Mouse (Mus musculus) ES-Bruce4 (cell line): ENCODE measurements around the gene Traf3ip1. TPM values are rescaled to one million over a fixed set of nuclear protein-coding genes. Genes with fewer than 3 reads are reported as not detected.

ENCODE experiments used
- H3K27ac ChIP-seq: 2 replicates; pipeline ENCODE4 v1.5.1; 2012; ENCODE audit warnings: low read length, inconsistent platforms; ENCODE audit not compliant: insufficient read depth
- H3K27me3 ChIP-seq: 2 replicates; pipeline ENCODE4 v1.6.1; 2012; ENCODE audit warnings: mild to moderate bottlenecking, low read length, inconsistent platforms; ENCODE audit not compliant: control insufficient read depth, poor library complexity, insufficient read depth, severe bottlenecking
- H3K36me3 ChIP-seq: 2 replicates; pipeline ENCODE4 v1.6.1; 2012; ENCODE audit warnings: inconsistent platforms, mild to moderate bottlenecking, low read length, moderate library complexity; ENCODE audit not compliant: control insufficient read depth, poor library complexity, insufficient read depth, severe bottlenecking
- H3K4me1 ChIP-seq: one replicate; pipeline ENCODE4 v1.8.1; 2011; ENCODE audit warnings: low read length; ENCODE audit not compliant: control insufficient read depth, insufficient read depth
- H3K4me3 ChIP-seq: 2 replicates; pipeline ENCODE4 v1.5.1; 2011; ENCODE audit warnings: low read depth, mild to moderate bottlenecking, low read length
- H3K9ac ChIP-seq: 2 replicates; pipeline ENCODE4 v1.6.1; 2012; ENCODE audit warnings: low read depth, mild to moderate bottlenecking, inconsistent platforms; ENCODE audit not compliant: poor library complexity, severe bottlenecking
- H3K9me3 ChIP-seq: replicated peaks from 2 replicates; pipeline ENCODE4 v1.6.1; 2012; ENCODE audit warnings: mild to moderate bottlenecking, low read length, inconsistent platforms; ENCODE audit not compliant: control insufficient read depth, poor library complexity, insufficient read depth, severe bottlenecking
- CTCF ChIP-seq: IDR thresholded peaks from one replicate; pipeline ENCODE4 v1.8.1; 2011; ENCODE audit warnings: low read depth, low read length
- EP300 ChIP-seq: IDR thresholded peaks from 2 replicates; pipeline ENCODE4 v1.6.1; 2011; ENCODE audit warnings: low read depth, low read length; ENCODE audit not compliant: insufficient read depth
- POLR2A ChIP-seq: IDR thresholded peaks from one replicate; pipeline ENCODE4 v1.8.1; 2011; ENCODE audit warnings: low read length; ENCODE audit not compliant: insufficient read depth
- polyA plus RNA-seq: library from polyadenylated mRNA; stranded (reverse); fragments of >200 nt; gene quantifications from 2 replicates; pipeline ENCODE4 v1.2.4, GENCODE M21; 2011; ENCODE audit warnings: low read depth; ENCODE audit not compliant: missing spikeins, insufficient read depth, insufficient read length

The Traf3ip1 gene
- polyA plus RNA-seq, 1 experiment: 12.1 TPM

DNA sequence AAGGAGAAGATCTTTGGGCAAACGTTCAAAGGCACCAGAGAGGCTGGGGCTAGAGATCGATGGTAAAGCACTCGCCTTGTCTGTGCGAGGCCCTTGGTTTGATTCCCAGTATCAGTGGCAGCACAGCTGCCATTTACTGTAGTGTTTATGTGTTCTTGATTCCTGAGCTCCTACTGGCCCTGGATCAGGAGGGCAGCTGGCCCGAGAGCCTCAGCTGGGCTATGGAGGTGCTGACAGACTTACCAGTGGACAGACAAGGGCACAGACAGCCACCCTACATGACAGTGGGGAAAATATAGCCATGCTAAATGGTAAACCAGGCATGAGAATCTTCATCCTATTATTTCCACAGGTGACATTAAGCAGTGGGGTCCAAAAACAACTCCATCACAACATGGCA is 43.6 kb upstream of the Traf3ip1 start:
- TF ChIP-seq CTCF: no peak
- no peak for TF ChIP-seq POLR2A
- no peak for TF ChIP-seq EP300
- H3K27me3 ChIP-seq: no peaks in the 10 kb centered on the region
- no peaks in the 10 kb centered on the region for H3K4me1 ChIP-seq
- no peaks in the 10 kb centered on the region for H3K9me3 ChIP-seq
- H3K36me3 ChIP-seq: no peaks in the 10 kb centered on the region
- no peak overlapping the region for H3K4me3 ChIP-seq
- no peak overlapping the region for H3K9ac ChIP-seq
- H3K27ac ChIP-seq: no peak overlapping the region

- H3K9ac ChIP-seq: no peak overlapping the region
- H3K4me3 ChIP-seq: no peak overlapping the region
- no peaks in the 10 kb centered on the region for H3K27me3 ChIP-seq
- no peaks in the 10 kb centered on the region for H3K4me1 ChIP-seq
- no peaks in the 10 kb centered on the region for H3K9me3 ChIP-seq
- no peak for TF ChIP-seq POLR2A
- no peak for TF ChIP-seq CTCF
- TF ChIP-seq EP300: no peak
- no peak overlapping the region for H3K27ac ChIP-seq
- no peaks in the 10 kb centered on the region for H3K36me3 ChIP-seq
These were observed 42.8 kb upstream of the Traf3ip1 start for GRCm38 (mm10) chr1:91451547-91452084.

DNA sequence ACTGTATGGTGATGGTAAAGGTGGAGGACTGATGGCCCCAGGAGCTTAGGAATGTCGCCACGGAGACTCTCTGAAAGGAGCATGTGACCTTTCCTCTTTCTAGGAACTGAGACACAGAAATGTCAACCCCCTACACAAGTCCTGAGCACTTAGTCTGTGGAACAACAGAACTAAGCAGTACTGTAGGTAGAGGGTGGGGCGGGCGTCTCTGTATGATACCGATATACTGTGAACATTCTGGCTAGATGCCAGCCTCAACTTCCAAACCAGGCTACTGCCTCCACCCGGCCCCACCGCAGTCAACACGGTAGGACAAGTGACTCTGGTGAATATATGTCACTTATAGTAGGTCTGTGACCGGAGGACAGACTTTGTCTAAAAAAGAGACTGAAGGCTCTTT is 40.5 kb upstream of the Traf3ip1 start:
- H3K9ac ChIP-seq: no peak overlapping the region
- no peak overlapping the region for H3K27ac ChIP-seq
- no peaks in the 10 kb centered on the region for H3K27me3 ChIP-seq
- H3K36me3 ChIP-seq: no peaks in the 10 kb centered on the region
- no peaks in the 10 kb centered on the region for H3K4me1 ChIP-seq
- no peaks in the 10 kb centered on the region for H3K9me3 ChIP-seq
- TF ChIP-seq POLR2A (no peak), EP300 (no peak), CTCF (no peak)
- no peak overlapping the region for H3K4me3 ChIP-seq

- no peaks in the 10 kb centered on the region for H3K36me3 ChIP-seq
- no peak overlapping the region for H3K27ac ChIP-seq
- no peak overlapping the region for H3K9ac ChIP-seq
- no peaks in the 10 kb centered on the region for H3K9me3 ChIP-seq
- no peaks in the 10 kb centered on the region for H3K4me1 ChIP-seq
- H3K4me3 ChIP-seq: no peak overlapping the region
- TF ChIP-seq POLR2A: no peak
- no peak for TF ChIP-seq CTCF
- no peak for TF ChIP-seq EP300
- no peaks in the 10 kb centered on the region for H3K27me3 ChIP-seq
These were observed 40.1 kb upstream of the Traf3ip1 start for GRCm38 (mm10) chr1:91454366-91454765.

GRCm38 (mm10) chr1:91454927-91455326 is 39.5 kb upstream of the Traf3ip1 start:
- no peak overlapping the region for H3K4me3 ChIP-seq
- TF ChIP-seq POLR2A (no peak), EP300 (no peak)
- H3K9me3 ChIP-seq: no peaks in the 10 kb centered on the region
- H3K36me3 ChIP-seq: no peaks in the 10 kb centered on the region
- no peak overlapping the region for H3K27ac ChIP-seq
- H3K4me1 ChIP-seq: no peaks in the 10 kb centered on the region
- no peak overlapping the region for H3K9ac ChIP-seq
- no peaks in the 10 kb centered on the region for H3K27me3 ChIP-seq

DNA sequence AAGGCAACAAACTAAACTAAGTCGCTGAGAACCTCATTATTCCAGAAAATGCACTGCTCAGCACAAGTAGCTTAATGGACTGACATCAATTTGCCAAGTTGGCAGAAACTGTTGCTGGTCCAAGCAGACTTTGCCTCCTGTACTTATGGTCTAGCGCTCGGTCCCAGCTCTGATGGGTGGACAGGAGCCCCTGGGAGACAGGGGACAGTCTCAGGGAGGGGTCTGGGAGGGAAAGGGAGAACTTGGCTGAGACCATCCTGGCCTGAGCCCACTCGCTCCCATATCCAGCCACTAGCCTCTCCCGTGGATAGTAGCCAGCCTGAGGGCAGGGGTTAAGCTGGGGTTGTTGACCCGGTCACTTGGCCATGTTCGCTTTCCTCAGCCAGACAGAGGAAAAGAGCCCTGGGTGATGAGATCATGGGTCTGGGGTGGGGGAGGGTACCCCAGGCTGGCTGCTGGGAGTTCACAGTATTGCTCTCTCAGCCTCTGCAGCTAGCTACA is 38.7 kb upstream of the Traf3ip1 start:
- H3K36me3 ChIP-seq: no peaks in the 10 kb centered on the region
- no peak for TF ChIP-seq POLR2A
- TF ChIP-seq CTCF: no peak
- no peak for TF ChIP-seq EP300
- no peaks in the 10 kb centered on the region for H3K4me1 ChIP-seq
- H3K4me3 ChIP-seq: no peak overlapping the region
- H3K27ac ChIP-seq: no peak overlapping the region
- no peaks in the 10 kb centered on the region for H3K9me3 ChIP-seq
- H3K27me3 ChIP-seq: no peaks in the 10 kb centered on the region
- H3K9ac ChIP-seq: no peak overlapping the region
